Mouse (Mus musculus) forebrain, embryonic 14.5 days (tissue): ENCODE measurements around the gene Krtcap3. TPM values are rescaled to one million over a fixed set of nuclear protein-coding genes. Genes with fewer than 3 reads are reported as not detected.

Source experiments
- polyA plus RNA-seq: library from polyadenylated mRNA; unstranded; fragments of >200 nt; fragmentation: Nextera tagmentation; extraction: Ambion mirVana; gene quantifications from 2 replicates; pipeline ENCODE4 v1.2.1, GENCODE M21; 2014

Krtcap3 gene
- polyA plus RNA-seq, 1 experiment from 2014 or later = 2.0 TPM

Other genes with a start within 250 kb of the Krtcap3 start
- 167 and 200 TPM in 2 replicates for gene Atraid, start 203.4 kb upstream of the Krtcap3 start, polyA plus RNA-seq
- gene Slc5a6, start 202.8 kb upstream of the Krtcap3 start, polyA plus RNA-seq = 12.1 and 13.7 TPM in 2 replicates
- gene Cad, start 196.9 kb upstream of the Krtcap3 start, polyA plus RNA-seq = 16.5 and 19.4 TPM in 2 replicates
- not detected in 2 replicates for gene Dnajc5g, start 145.4 kb upstream of the Krtcap3 start, polyA plus RNA-seq
- 2.0 TPM in 2 replicates for gene Slc30a3, start 143.5 kb upstream of the Krtcap3 start, polyA plus RNA-seq
- gene Trim54, start 135.0 kb upstream of the Krtcap3 start, polyA plus RNA-seq = not detected in 2 replicates
- gene Ucn, start 112.9 kb upstream of the Krtcap3 start, polyA plus RNA-seq = not detected in 2 replicates
- gene Mpv17, start 97.4 kb upstream of the Krtcap3 start, polyA plus RNA-seq = 36.6 and 37.4 TPM in 2 replicates
- gene Gm29609, start 71.8 kb upstream of the Krtcap3 start, polyA plus RNA-seq = 1.1 and 2.0 TPM in 2 replicates
- 45.7 and 47.5 TPM in 2 replicates for gene Gtf3c2, start 71.5 kb upstream of the Krtcap3 start, polyA plus RNA-seq
- gene Snx17, start 58.5 kb upstream of the Krtcap3 start, polyA plus RNA-seq = 135 and 142 TPM in 2 replicates
- gene Eif2b4, start 58.3 kb upstream of the Krtcap3 start, polyA plus RNA-seq = 84.5 and 87.3 TPM in 2 replicates
- 7.2 and 8.7 TPM in 2 replicates for gene Zfp513, start 49.4 kb upstream of the Krtcap3 start, polyA plus RNA-seq
- 133 and 143 TPM in 2 replicates for gene Ppm1g, start 31.0 kb upstream of the Krtcap3 start, polyA plus RNA-seq
- 160 and 167 TPM in 2 replicates for gene Nrbp1, start 10.8 kb upstream of the Krtcap3 start, polyA plus RNA-seq
- 0.47 and 1.2 TPM in 2 replicates for gene Gm9970, start 10.5 kb upstream of the Krtcap3 start, polyA plus RNA-seq
- gene Ift172, start 39.4 kb downstream of the Krtcap3 start, polyA plus RNA-seq = 24.0 and 29.7 TPM in 2 replicates
- 68.0 and 72.6 TPM in 2 replicates for gene Fndc4, start 44.4 kb downstream of the Krtcap3 start, polyA plus RNA-seq
- gene Gckr, start 45.8 kb downstream of the Krtcap3 start, polyA plus RNA-seq = not detected in 2 replicates
- gene Zfp512, start 200.7 kb downstream of the Krtcap3 start, polyA plus RNA-seq = 79.7 and 93.6 TPM in 2 replicates
- not detected in 2 replicates for gene 4930548H24Rik, start 234.0 kb downstream of the Krtcap3 start, polyA plus RNA-seq
- 83.2 and 83.9 TPM in 2 replicates for gene Gpn1, start 243.1 kb downstream of the Krtcap3 start, polyA plus RNA-seq